Mouse (Mus musculus) liver, embryonic 14.5 days (tissue): ENCODE data around the gene Kcnk10.

Experiments used
- CTCF ChIP-seq: IDR thresholded peaks from 2 replicates; pipeline ENCODE4 v1.5.1; 2016; ENCODE audit warnings: antibody characterized with exemption, low read depth, control low read depth
- EP300 ChIP-seq: IDR thresholded peaks from 2 replicates; pipeline ENCODE4 v1.6.1; 2016; ENCODE audit warnings: antibody characterized with exemption, low read depth

- TF ChIP-seq EP300, result no peak
- TF ChIP-seq CTCF, result no peak
Measured at GRCm38 (mm10) chr12:98536760-98537159, 41.4 kb downstream of the Kcnk10 start.
